Mouse (Mus musculus) liver, adult 2 months (tissue): ENCODE data around the gene Smyd4.

ENCODE experiments used
- CTCF ChIP-seq: fragments of 200-500 bp; IDR thresholded peaks from 2 replicates; pipeline ENCODE4 v1.5.1; 2011; ENCODE audit warnings: low read depth, low read length, control low read depth
- POLR2A ChIP-seq: fragments of 200-500 bp; IDR thresholded peaks from 2 replicates; pipeline ENCODE4 v1.6.1; 2011; ENCODE audit warnings: low read length, control low read depth; ENCODE audit not compliant: insufficient read depth; ENCODE audit errors: extremely low read depth

DNA sequence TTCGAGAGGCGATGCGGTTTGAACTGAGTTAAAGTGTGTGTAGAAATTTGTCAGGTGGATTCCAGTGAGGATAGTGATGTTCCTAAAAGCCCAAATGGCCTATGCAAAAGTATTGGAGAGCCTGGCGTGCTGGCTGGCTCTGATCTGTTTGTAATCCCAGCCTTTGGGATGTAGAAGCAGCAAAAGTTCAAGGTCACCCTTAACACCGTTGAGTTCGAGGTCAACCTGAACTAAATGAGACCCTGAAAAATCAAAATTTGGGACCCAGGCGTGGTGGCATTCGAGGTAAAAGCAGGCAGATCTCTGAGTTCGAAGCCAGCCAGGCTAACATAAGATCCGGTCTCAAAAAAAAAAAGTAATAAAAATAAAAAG, 643 bp downstream of the Smyd4 start:
- no peak for TF ChIP-seq CTCF
- no peak for TF ChIP-seq POLR2A
